Mouse (Mus musculus) MEL-GATA-1-ER (cell line): Measurements from ENCODE around the gene Gmnn.

ENCODE experiments used
- DNase-seq: peaks from one replicate; pipeline ENCODE4 v3.0.0-alpha.2; 2012; ENCODE audit warnings: low read depth; ENCODE audit errors: extremely low read depth

Gene Gmnn

DNA sequence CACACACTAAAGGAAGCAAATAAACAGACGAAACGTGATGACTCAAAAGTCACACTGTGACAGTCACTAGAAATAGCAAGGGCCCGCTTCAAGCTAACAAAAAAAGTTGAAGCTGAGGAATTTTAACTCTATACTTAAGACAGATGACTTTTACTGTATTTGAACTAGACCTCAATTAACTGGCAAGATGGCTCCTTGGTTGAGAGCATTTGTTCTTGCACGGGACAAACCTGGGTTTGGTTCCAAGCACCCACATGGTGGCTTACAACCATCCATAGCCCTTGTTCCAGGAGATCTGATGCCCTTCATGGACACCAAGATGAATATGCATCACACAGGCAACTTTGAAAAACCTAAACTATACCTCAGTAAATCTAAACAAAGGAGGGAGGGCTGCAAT is 531 bp upstream of the Gmnn start:
- DNase-seq = no peak

DNA sequence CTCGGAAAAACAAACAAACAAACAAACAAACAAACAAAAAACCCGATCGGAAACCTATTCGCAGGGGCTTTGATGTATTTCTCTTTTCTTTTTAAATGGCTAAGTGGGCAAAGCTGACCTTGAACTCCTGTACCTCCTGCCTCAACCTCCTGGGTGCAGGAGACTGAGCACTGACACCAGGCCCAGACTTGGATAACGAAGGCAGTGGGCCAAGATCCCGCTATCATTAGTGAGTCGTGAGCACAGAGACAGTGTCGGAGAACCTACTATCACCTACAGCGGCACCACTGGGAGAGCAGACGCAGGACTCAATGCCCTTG is 680 bp downstream of the Gmnn start:
- DNase-seq = no peak

DNA sequence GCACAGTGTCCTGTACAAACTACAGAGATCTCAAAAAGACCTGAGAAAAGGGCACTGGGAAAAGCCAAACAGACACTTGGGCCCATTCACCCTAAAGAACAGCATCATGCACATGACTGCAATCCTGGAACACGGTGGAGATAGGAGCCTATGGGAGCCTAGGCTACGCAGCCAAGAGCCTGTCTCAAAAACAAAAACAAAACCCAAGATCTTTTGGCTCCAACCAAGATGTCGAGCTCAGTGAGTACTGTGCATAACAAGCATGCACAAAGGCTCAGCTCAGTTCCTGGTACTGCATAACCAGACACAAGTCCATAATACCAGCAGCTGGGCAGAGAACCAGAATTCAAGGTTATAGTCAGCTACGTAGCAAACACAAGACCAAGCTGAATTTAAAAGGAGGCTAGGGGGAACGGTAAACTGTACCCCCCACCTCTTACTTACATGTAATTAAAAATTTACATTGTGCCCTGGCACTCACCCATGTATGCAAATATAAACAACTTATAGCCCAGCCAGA is 1.3 kb downstream of the Gmnn start:
- no peak for DNase-seq

DNA sequence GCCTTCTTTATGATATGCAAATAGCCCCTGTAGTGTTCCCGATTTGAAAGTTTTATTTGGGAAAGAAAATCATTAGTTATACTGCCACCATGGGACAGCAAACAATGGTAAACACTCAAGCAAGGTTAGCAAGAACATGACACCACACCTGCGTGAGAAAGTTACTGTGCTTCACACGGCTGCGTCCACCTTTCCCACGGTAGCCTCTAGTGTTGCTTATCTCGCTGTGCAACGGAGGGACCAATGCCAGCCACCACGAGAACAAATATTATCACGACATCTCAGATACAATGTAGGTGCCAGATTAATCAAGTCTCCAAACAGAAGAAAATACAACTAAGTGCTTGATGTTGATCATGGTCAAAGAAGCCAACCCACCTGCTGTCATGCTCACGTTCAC is 2.3 kb downstream of the Gmnn start:
- no peak for DNase-seq

- peak; percentile 56 for DNase-seq
Measured at GRCm38 (mm10) chr13:24757820-24758564, 3.7 kb downstream of the Gmnn start.

DNA sequence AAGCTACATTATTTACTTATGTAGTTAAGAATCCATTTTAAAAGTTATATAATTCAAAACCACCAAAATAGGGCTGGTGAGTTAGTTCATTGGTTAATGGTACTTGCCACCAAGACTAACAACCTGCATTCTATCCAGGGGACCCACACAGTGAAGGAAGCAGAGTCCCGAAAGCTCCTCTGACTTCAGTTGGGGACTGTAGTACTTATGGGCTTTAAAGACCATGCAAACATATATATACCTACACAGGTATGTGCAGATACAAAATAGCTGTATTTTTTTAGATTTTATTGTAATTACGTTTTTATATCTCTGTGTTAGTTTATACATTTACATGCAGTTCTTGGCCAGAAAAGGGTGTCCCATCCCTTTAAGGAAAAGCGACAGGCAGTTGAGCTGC is 5.0 kb downstream of the Gmnn start:
- no peak for DNase-seq

GRCm38 (mm10) chr13:24751396-24751795 is 10.3 kb downstream of the Gmnn start:
- no peak for DNase-seq

DNA sequence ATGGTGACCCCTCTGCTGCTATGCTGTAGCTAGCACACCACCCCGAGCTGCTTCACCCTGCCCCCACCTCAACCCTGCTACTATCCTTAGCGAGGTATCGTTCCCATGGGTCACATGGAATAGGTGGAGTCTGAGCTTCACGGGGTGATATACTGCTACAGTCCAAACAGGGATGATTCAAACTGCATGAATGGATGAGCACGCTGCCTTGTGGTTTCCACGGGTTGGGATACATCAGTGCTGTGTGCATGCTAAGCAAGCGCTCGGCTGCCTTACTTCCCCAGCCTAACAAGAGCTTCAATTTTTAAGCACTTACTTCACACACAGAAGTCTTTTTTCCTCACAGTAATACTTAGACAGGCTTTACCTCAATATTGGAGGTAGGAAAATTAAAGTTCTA is 10.9 kb downstream of the Gmnn start:
- no peak for DNase-seq

DNA sequence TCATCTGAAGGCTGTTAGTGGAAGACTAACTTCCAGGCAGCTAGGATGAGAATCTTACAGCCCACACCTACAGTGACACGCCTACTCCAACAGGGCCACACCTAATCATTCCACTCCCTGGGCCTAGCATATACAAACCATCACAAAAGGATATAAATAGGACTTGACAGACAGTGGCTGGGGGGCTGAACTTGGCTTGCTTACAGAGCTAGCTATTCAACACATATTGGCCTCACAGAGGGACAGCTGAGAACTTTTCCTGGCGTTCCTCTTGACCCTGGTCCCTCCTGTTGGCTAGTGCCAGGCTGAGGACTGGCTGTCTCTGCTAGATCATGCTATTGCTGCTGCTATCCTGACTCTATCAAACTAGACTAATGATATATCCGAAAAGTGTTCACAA is 13.9 kb downstream of the Gmnn start:
- no peak for DNase-seq

DNA sequence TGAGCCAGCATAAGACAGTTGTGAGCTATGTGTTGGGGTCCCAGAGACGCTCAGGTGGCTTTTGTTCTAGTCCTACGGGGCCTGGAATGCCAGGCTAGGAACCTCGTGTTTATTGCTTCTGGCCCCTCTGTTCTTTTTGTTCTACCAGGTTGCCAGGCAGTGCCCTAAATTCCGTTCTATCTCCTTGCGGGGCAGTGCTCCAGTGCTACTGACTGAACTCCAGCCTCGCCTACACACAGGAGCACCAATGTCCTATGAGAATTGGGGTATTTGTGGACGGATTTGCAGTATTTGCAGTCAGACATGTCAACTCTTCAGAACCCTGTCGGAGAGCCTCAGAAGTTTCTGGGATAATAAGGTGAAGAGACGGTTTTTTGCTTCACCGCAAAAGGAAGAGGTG is 20.7 kb downstream of the Gmnn start, which contains the start of gene Armh2:
Armh2 (plus strand) TSS at position 205 of the 400 bp plus-strand sequence.
- no peak for DNase-seq

GRCm38 (mm10) chr13:24735608-24736131 is 26.1 kb downstream of the Gmnn start:
- DNase-seq = no peak

- DNase-seq = no peak
Measured at GRCm38 (mm10) chr13:24734502-24734901, 27.2 kb downstream of the Gmnn start.

DNA sequence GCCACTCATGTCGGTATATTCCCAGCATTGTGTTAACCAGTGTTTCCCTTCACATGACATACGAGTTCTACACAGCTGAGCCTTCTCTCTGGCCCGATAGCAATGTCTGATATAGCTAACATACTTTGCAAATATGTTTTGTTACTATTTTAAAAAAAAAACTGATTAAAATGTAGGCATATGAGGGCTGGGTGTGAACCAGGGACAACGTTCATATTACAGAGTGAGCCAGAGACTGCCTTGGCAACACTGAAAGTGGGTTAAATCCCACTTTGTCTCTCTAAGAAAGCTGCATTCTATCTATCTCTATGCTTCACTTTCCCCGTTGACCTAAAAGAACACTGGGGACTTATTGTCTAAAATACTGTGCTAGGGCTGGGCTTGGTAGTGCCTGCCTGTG is 32.6 kb downstream of the Gmnn start:
- no peak for DNase-seq

GRCm38 (mm10) chr13:24724395-24724759 is 37.3 kb downstream of the Gmnn start:
- DNase-seq = no peak

GRCm38 (mm10) chr13:24723699-24724394 is 37.9 kb downstream of the Gmnn start:
- DNase-seq = no peak

DNA sequence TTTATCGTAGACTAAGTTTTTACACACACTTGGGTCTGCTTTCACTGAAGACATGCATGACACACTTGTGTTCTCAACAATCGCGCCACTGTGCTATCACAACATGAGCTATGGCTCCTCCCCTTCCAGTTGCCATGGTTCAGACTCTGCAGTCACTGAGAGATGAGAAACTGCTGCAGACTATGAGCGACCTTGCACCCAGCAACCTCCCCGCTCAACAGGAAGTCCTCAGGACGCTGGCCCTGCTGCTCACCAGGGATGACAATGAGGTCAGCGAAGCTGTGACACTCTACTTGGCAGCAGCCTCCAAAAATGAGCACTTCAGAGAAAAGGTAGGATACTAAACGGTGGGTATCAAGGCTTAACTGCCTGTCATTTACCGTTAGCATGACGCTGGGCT is 40.2 kb downstream of the Gmnn start:
- DNase-seq = no peak

DNA sequence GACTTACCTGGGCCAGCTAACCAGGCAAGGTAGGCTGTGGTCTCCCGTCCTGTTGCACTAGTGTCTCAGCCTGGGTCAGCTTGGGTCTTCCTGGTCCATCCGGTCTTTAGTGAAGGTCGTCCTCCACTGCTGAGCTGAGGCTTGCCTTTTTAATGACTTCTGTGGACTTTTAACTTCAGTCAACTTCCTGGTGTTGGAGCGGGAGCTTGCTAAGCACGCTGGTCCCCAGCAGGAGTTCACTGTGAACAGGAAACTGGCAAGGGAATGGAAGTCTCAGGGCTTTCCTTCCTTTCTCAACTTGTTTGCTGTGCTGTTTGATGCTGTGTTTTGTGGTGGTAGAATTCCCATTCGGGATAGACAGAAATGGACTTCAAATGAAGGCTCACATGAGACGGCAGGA is 44.0 kb downstream of the Gmnn start:
- no peak for DNase-seq

- no peak for DNase-seq
Measured at GRCm38 (mm10) chr13:24716441-24716840, 45.3 kb downstream of the Gmnn start.

DNA sequence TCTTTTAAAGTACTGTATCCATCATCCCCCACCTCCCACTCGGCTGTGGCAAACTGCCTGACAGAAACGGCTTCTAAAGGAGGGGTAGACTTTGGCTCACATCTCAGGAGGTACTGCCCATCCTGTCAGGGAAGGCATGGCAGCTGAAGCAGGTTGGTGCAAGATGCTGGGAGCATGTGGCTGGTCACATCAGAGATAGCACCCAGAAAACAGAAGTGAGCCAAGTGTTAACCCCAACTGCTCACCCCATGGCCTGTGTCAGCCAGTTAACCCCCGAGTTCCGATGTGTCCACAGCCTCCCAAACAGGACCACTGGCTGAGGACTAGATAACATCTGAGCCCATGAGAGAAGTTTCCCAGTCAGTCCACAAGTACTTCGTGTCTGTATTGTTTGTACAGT is 46.1 kb downstream of the Gmnn start:
- no peak for DNase-seq

GRCm38 (mm10) chr13:24714360-24714885 is 47.3 kb downstream of the Gmnn start:
- DNase-seq = no peak

DNA sequence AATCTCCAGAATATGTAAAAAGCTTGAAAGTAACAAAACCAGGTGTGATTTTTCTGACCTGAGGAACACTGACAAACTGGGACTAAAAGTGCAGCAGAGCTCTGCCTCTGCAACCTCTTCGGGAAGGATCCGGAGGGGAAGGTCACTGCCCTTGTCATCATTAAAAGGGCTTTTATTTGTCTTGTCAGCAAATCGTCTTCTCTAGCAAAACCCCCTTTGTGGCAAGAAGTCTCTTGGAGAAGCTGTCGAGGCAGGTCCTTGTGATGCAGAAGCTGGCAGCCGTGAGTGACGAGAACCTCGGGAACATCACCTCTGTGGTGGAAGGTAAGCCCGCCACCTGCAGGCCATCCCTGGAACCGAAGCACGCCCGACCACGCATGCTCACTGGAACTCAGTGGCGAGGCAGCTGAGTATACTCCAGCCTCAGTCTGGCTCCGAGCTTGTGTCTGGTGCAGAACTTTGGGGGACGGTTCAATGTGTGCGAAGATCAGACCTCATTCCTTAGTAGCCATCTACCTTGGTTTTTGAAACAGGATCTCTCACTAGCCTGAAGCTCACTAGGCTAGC is 48.2 kb downstream of the Gmnn start:
- DNase-seq = no peak

DNA sequence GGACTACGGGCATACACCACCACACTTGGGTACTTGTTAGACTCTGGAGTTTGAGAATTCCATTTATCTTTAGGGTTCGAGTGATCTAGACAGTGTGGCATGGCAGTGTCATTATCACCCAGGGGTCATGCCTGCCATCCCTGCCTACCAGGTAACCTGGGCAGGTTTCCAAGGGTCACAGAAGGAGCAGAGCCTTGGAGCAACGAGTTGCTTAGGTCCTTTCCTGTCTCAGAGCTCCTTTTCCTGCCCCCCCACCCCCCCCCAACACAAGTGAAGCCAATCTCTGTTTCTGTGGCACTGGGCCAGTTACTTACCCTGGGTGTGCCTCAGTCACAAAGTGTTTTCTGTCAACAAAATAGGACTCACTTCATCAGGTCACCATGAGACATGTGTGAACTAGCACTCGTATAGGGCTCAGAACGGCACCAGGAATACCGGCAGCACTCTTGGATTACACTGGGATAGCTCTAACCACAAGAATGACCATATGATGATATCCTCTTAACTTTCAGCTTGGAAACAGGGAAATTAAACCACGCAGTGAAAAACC is 49.1 kb downstream of the Gmnn start:
- no peak for DNase-seq
